Mouse (Mus musculus) lung, postnatal 0 days (tissue): ENCODE results near the gene AI464131. TPM values are rescaled to one million over a fixed set of nuclear protein-coding genes. Genes with fewer than 3 reads are reported as not detected.

Experiments used
- ATAC-seq: fragments of 200-750 bp; cut with Nextera tagmentation; 2 replicates; pipeline ENCODE4 v1.8.0; 2017; ENCODE audit warnings: moderate library complexity
- DNase-seq: peaks from one replicate; pipeline ENCODE4 v3.0.0-alpha.2; 2016; ENCODE audit warnings: low spot score
- H3K27ac ChIP-seq: fragments of 300-500 bp; sonication (generic); 2 replicates; pipeline ENCODE4 v1.5.1; 2014; ENCODE audit warnings: antibody characterized with exemption, mild to moderate bottlenecking, low read length, mixed read lengths
- H3K27me3 ChIP-seq: fragments of 300-500 bp; sonication (generic); replicated peaks from 2 replicates; pipeline ENCODE4 v1.6.1; 2014; ENCODE audit warnings: low read length, mixed read lengths; ENCODE audit not compliant: insufficient read depth
- H3K36me3 ChIP-seq: fragments of 300-500 bp; sonication (generic); 2 replicates; pipeline ENCODE4 v1.6.1; 2014; ENCODE audit warnings: low read length, mixed read lengths; ENCODE audit not compliant: insufficient read depth
- H3K4me1 ChIP-seq: fragments of 300-500 bp; sonication (generic); 2 replicates; pipeline ENCODE4 v1.6.1; 2014; ENCODE audit warnings: antibody characterized with exemption, low read depth, low read length, mixed read lengths; ENCODE audit not compliant: insufficient read depth
- H3K4me2 ChIP-seq: fragments of 300-500 bp; sonication (generic); replicated peaks from 2 replicates; pipeline ENCODE4 v1.6.1; 2014; ENCODE audit warnings: low read depth, mild to moderate bottlenecking, low read length, moderate library complexity, mixed read lengths
- H3K4me3 ChIP-seq: fragments of 300-500 bp; sonication (generic); 2 replicates; pipeline ENCODE4 v1.5.1; 2014; ENCODE audit warnings: low read depth, low read length
- H3K9ac ChIP-seq: fragments of 300-500 bp; sonication (generic); replicated peaks from 2 replicates; pipeline ENCODE4 v1.6.1; 2014; ENCODE audit warnings: low read depth, mild to moderate bottlenecking
- H3K9me3 ChIP-seq: fragments of 300-500 bp; sonication (generic); 2 replicates; pipeline ENCODE4 v1.6.1; 2016; ENCODE audit warnings: low read length, mixed read lengths
- CTCF ChIP-seq: IDR thresholded peaks from 2 replicates; pipeline ENCODE4 v1.5.1; 2016; ENCODE audit warnings: antibody characterized with exemption, mild to moderate bottlenecking
- EP300 ChIP-seq: IDR thresholded peaks from 2 replicates; pipeline ENCODE4 v1.6.1; 2016; ENCODE audit warnings: antibody characterized with exemption, mild to moderate bottlenecking, control low read depth
- WGBS: fragments of 180-500 bp; shearing (Covaris S2); extraction: QIAGEN DNeasy Blood & Tissue Kit; methylation state at CpG from one replicate; pipeline ENCODE4 v1.1.7; 2014; 5-methylcytosine and 5-hydroxymethylcytosine counted together
- polyA plus RNA-seq: library from polyadenylated mRNA; unstranded; fragments of >200 nt; fragmentation: Nextera tagmentation; extraction: Ambion mirVana; gene quantifications from 2 replicates; pipeline ENCODE4 v1.2.1, GENCODE M21; 2015

AI464131 gene
- polyA plus RNA-seq, 1 experiment from 2014 or later, result 5.5 TPM

- H3K27ac ChIP-seq, result no peak overlapping the region
- H3K4me3 ChIP-seq, result peak overlapping the region; percentile 43
- DNase-seq (no peak), ATAC-seq (no peak)
- H3K9ac ChIP-seq, result 0 out of 2 replicates have a peak overlapping the region, but pooled peaks have one; percentile 16
- no peaks in the 10 kb centered on the region for H3K9me3 ChIP-seq
- peak overlapping the region; percentile 81 for H3K4me2 ChIP-seq
- TF ChIP-seq CTCF, result no peak
- TF ChIP-seq EP300, result no peak
- 9% methylated on average over 22 of the region's 22 CpGs for WGBS
- H3K27me3 ChIP-seq, result no peaks in the 10 kb centered on the region
- H3K4me1 ChIP-seq, result peaks cover 4% of the 10 kb centered on the region; the same call in 1 of the 2 replicates
- H3K36me3 ChIP-seq, result no peaks in the 10 kb centered on the region
Measured at GRCm38 (mm10) chr4:41507326-41507924, 4.5 kb upstream of the AI464131 start.

GRCm38 (mm10) chr4:41506906-41507305 lies 4.0 kb upstream of the AI464131 start:
- under 1% methylated on average over 29 of the region's 29 CpGs for WGBS
- DNase-seq (peak; percentile 90), ATAC-seq (peak; percentile 55)
- 0 out of 2 replicates have a peak overlapping the region, but pooled peaks have one; percentile 16 for H3K9ac ChIP-seq
- H3K9me3 ChIP-seq, result no peaks in the 10 kb centered on the region
- TF ChIP-seq EP300 (no peak), CTCF (peak; percentile 43)
- H3K4me3 ChIP-seq, result peak overlapping the region; percentile 43
- no peaks in the 10 kb centered on the region for H3K27me3 ChIP-seq
- peak overlapping the region; percentile 81 for H3K4me2 ChIP-seq
- no peaks in the 10 kb centered on the region for H3K36me3 ChIP-seq
- H3K4me1 ChIP-seq, result peaks cover 9% of the 10 kb centered on the region; the same call in 1 of the 2 replicates
- no peak overlapping the region for H3K27ac ChIP-seq

GRCm38 (mm10) chr4:41506156-41506555 lies 3.3 kb upstream of the AI464131 start:
- no peak for ATAC-seq
- H3K9me3 ChIP-seq, result no peaks in the 10 kb centered on the region
- 13% methylated on average over 13 of the region's 13 CpGs for WGBS
- no peak overlapping the region for H3K9ac ChIP-seq
- DNase-seq, result peak; percentile 67
- H3K4me2 ChIP-seq, result peak overlapping the region; percentile 81; the same call in 1 of the 2 replicates
- H3K4me3 ChIP-seq, result peak overlapping the region; percentile 43; the same call in 1 of the 2 replicates
- no peak overlapping the region for H3K27ac ChIP-seq
- H3K36me3 ChIP-seq, result no peaks in the 10 kb centered on the region
- H3K27me3 ChIP-seq, result no peaks in the 10 kb centered on the region
- peaks cover 9% of the 10 kb centered on the region; the same call in 1 of the 2 replicates for H3K4me1 ChIP-seq
- TF ChIP-seq EP300, result no peak
- peak; percentile 76 for TF ChIP-seq CTCF

DNA sequence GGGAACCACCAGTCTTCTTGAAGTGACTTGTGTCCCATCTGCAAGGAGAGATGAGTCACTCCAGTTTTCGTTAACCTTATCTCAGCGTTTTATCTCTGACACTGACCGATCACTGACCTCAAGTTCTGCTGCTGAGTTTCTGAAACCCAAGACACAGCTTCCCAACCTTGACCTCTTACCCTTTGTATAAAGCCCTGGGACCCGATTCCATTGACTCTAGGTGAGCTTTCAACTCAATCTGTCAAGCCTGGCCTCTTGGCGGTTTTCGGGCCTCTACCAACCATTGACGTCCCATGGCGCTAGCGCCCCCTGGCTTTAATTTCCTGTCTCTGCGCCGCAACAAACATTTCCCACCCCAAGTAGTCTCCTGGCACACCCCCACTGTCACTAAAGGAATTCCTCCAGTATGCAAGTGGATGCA lies 2.3 kb upstream of the AI464131 start:
- ATAC-seq (no peak), DNase-seq (no peak)
- Histone ChIP-seq H3K4me3 (no peak overlapping the region), H3K27ac (no peak overlapping the region), H3K9ac (no peak overlapping the region), H3K27me3 (no peaks in the 10 kb centered on the region), H3K36me3 (no peaks in the 10 kb centered on the region), H3K4me2 (no peak overlapping the region), H3K9me3 (no peaks in the 10 kb centered on the region), H3K4me1 (peaks cover 9% of the 10 kb centered on the region; the same call in 1 of the 2 replicates)
- WGBS, result 55% methylated on average over 11 of the region's 11 CpGs
- no peak for TF ChIP-seq EP300
- TF ChIP-seq CTCF, result peak; percentile 61

GRCm38 (mm10) chr4:41504325-41504724 lies 1.4 kb upstream of the AI464131 start:
- Histone ChIP-seq H3K9me3 (no peaks in the 10 kb centered on the region), H3K4me2 (no peak overlapping the region), H3K27me3 (peaks cover 6% of the 10 kb centered on the region), H3K36me3 (no peaks in the 10 kb centered on the region), H3K4me3 (no peak overlapping the region), H3K9ac (no peak overlapping the region), H3K27ac (no peak overlapping the region), H3K4me1 (peaks cover 9% of the 10 kb centered on the region; the same call in 1 of the 2 replicates)
- WGBS, result 66% methylated on average over 5 of the region's 5 CpGs
- ATAC-seq, result no peak
- no peak for DNase-seq
- TF ChIP-seq EP300 (no peak), CTCF (peak; percentile 45)

DNA sequence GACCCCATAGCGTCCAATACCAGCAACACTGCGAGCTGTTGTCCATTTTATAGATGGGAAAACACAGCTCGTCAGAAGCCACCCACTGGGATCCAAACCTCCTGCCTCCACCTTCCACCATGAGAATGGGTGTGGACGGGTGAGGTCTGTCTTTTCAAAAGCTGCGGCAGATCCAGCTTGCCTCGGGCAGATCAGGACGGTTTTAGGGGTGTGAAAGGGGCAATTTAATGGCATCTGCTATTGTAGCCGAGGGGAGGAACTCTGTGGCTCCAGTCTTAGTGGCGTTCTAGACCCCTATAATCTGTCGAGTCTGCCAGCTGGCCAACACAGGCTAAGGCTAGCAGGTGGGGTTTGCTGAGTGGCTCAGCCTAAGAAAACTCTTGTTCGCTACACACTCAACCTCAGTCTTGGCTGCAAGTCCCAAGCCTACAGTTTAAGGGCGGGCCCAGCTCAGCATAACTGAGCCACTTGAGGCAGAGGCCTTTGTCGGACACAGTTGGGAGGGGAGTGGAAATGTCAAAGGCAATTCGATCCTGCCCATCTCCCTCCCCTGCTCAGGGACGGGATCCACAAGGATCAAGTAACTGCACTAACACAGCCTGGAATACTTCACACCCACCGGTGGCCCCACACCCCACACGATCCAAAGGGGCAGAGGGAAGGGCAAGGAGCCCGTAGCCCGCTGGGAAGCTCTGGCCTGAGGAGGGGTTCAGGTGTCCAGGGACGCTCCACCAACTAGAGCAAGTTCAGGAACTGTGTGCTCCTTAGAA lies 520 bp downstream of the AI464131 start:
- Histone ChIP-seq H3K4me2 (peak overlapping the region; percentile 74), H3K9ac (no peak overlapping the region; the same call in none of the 2 replicates), H3K27me3 (peaks cover 25% of the 10 kb centered on the region), H3K4me1 (peaks cover 16% of the 10 kb centered on the region; the same call in 1 of the 2 replicates), H3K27ac (peak overlapping the region; percentile 69), H3K36me3 (no peaks in the 10 kb centered on the region), H3K9me3 (no peaks in the 10 kb centered on the region), H3K4me3 (peak overlapping the region; percentile 51)
- DNase-seq (peak; percentile 85), ATAC-seq (peak; percentile 75)
- 16% methylated on average over 20 of the region's 20 CpGs for WGBS
- TF ChIP-seq CTCF, result no peak
- no peak for TF ChIP-seq EP300
